Mouse (Mus musculus) midbrain, embryonic 15.5 days (tissue): ENCODE data around the gene Cypt2. TPM values are rescaled to one million over a fixed set of nuclear protein-coding genes. Genes with fewer than 3 reads are reported as not detected.
"Not testable (repeated sequence)": the region's sequence is repeated elsewhere in the genome, so short reads cannot be mapped to it uniquely, and the experiment has no call there.

ENCODE experiments used
- ATAC-seq: fragments of 200-750 bp; cut with Nextera tagmentation; replicated peaks from 2 replicates; pipeline ENCODE4 v1.8.0; 2017; ENCODE audit warnings: moderate TSS enrichment
- H3K27ac ChIP-seq: fragments of 300-500 bp; sonication (generic); 2 replicates; pipeline ENCODE4 v1.5.1; 2015; ENCODE audit warnings: mild to moderate bottlenecking, inconsistent platforms
- H3K27me3 ChIP-seq: fragments of 300-500 bp; sonication (generic); replicated peaks from 2 replicates; pipeline ENCODE4 v1.6.1; 2015; ENCODE audit warnings: inconsistent platforms
- H3K36me3 ChIP-seq: fragments of 300-500 bp; sonication (generic); replicated peaks from 2 replicates; pipeline ENCODE4 v1.6.1; 2015; ENCODE audit warnings: inconsistent platforms
- H3K4me1 ChIP-seq: fragments of 300-500 bp; sonication (generic); 2 replicates; pipeline ENCODE4 v1.6.1; 2015; ENCODE audit warnings: inconsistent platforms
- H3K4me2 ChIP-seq: fragments of 300-500 bp; sonication (generic); 2 replicates; pipeline ENCODE4 v1.6.1; 2015; ENCODE audit warnings: inconsistent platforms, mild to moderate bottlenecking, moderate library complexity
- H3K4me3 ChIP-seq: fragments of 300-500 bp; sonication (generic); 2 replicates; pipeline ENCODE4 v1.5.1; 2015; ENCODE audit warnings: mild to moderate bottlenecking, inconsistent platforms
- H3K9ac ChIP-seq: fragments of 300-500 bp; sonication (generic); 2 replicates; pipeline ENCODE4 v1.6.1; 2015; ENCODE audit warnings: mild to moderate bottlenecking, inconsistent platforms
- H3K9me3 ChIP-seq: fragments of 300-500 bp; sonication (generic); 2 replicates; pipeline ENCODE4 v1.6.1; 2016; ENCODE audit warnings: inconsistent platforms
- WGBS: fragments of 180-500 bp; shearing (Covaris S2); methylation state at CpG from one replicate; pipeline ENCODE4 v1.1.7; 2015; ENCODE audit warnings: mixed read lengths; 5-methylcytosine and 5-hydroxymethylcytosine counted together
- polyA plus RNA-seq: library from polyadenylated mRNA; unstranded; fragments of >200 nt; fragmentation: Nextera tagmentation; extraction: Ambion mirVana; gene quantifications from 2 replicates; pipeline ENCODE4 v1.2.1, GENCODE M21; 2015

Gene Cypt2
- not detected in 2 replicates for polyA plus RNA-seq

GRCm38 (mm10) chrX:105499472-105499871, at the start of gene Cypt2:
Gene Cypt2, plus strand, starts transcription at chrX:105499772.
- not testable (repeated sequence) for H3K27me3 ChIP-seq, H3K9me3 ChIP-seq, H3K27ac ChIP-seq, ATAC-seq, H3K4me2 ChIP-seq, H3K36me3 ChIP-seq, H3K4me1 ChIP-seq, H3K9ac ChIP-seq, H3K4me3 ChIP-seq
- WGBS: 85% methylated on average over 4 of the region's 4 CpGs

DNA sequence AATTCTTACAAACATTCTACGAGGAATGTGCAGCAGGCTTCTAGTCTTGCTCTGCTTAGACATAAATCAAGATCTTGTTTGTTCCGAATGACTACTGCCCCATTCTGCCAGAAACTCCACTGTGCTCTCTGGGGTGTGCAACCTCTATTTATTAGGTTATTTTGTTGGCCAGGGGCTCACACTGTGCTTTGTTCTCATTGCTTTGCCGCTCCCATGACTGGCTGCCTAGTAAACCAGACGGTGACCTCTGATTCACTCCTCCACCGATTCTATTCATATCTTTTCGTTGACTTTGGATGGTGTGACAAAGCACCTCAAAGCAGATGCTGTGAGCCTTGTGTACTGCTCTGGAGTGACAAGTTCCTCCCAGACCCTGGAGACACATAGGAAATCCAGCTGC, 46.7 kb downstream of the Cypt2 start:
- no peak overlapping the region for H3K4me2 ChIP-seq
- no peaks in the 10 kb centered on the region for H3K9me3 ChIP-seq
- WGBS: 58% methylated on average over 6 of the region's 6 CpGs
- H3K27me3 ChIP-seq: no peaks in the 10 kb centered on the region
- no peak overlapping the region for H3K4me3 ChIP-seq
- no peaks in the 10 kb centered on the region for H3K36me3 ChIP-seq
- H3K4me1 ChIP-seq: no peaks in the 10 kb centered on the region
- no peak for ATAC-seq
- H3K9ac ChIP-seq: no peak overlapping the region
- no peak overlapping the region for H3K27ac ChIP-seq
